Mouse (Mus musculus) CH12F3 (cell line): ENCODE measurements around the gene P4htm.

Experiments used
- in situ Hi-C: fragments of 300-500 bp; cut with MboI; formaldehyde crosslinking; loops from 2 replicates; pipeline ENCODE4 v1.14.3; 2020; ENCODE audit warnings: low sequenced_read_pairs

P4htm gene

GRCm38 (mm10) chr9:108578545-108579343, 18.7 kb downstream of the P4htm start, which contains the start of gene Wdr6:
Wdr6 (minus strand) TSS chr9:108578739.
- in situ Hi-C loops: no loop called here

- in situ Hi-C loops: no loop called here
Measured at GRCm38 (mm10) chr9:108577934-108578544, 19.4 kb downstream of the P4htm start.

GRCm38 (mm10) chr9:108577025-108577424, 20.4 kb downstream of the P4htm start:
- in situ Hi-C loops: no loop called here

- in situ Hi-C loops: no loop called here
Measured at GRCm38 (mm10) chr9:108575321-108576297, 21.9 kb downstream of the P4htm start.

- in situ Hi-C loops: no loop called here
Measured at GRCm38 (mm10) chr9:108574921-108575320, 22.5 kb downstream of the P4htm start.

GRCm38 (mm10) chr9:108573774-108574690, 23.4 kb downstream of the P4htm start:
- in situ Hi-C loops: no loop called here

- in situ Hi-C loops: no loop called here
Measured at GRCm38 (mm10) chr9:108572321-108572720, 25.1 kb downstream of the P4htm start.

- in situ Hi-C loops: no loop called here
Measured at GRCm38 (mm10) chr9:108571401-108571973, 26.0 kb downstream of the P4htm start.

GRCm38 (mm10) chr9:108570207-108570896, 27.1 kb downstream of the P4htm start:
- in situ Hi-C loops: no loop called here

- in situ Hi-C loops: no loop called here
Measured at GRCm38 (mm10) chr9:108569381-108570206, 27.9 kb downstream of the P4htm start, which contains the start of gene Dalrd3. Dalrd3 (plus strand) TSS chr9:108569886.

GRCm38 (mm10) chr9:108568511-108568921, 29.0 kb downstream of the P4htm start:
- in situ Hi-C loops: no loop called here

GRCm38 (mm10) chr9:108567931-108568419, 29.5 kb downstream of the P4htm start:
- in situ Hi-C loops: no loop called here

- in situ Hi-C loops: no loop called here
Measured at GRCm38 (mm10) chr9:108566815-108567776, 30.4 kb downstream of the P4htm start, which contains the start of gene Ndufaf3. Ndufaf3 (minus strand) TSS chr9:108567434.

- in situ Hi-C loops: no loop called here
Measured at GRCm38 (mm10) chr9:108565881-108566814, 31.3 kb downstream of the P4htm start.

GRCm38 (mm10) chr9:108564131-108564530, 33.3 kb downstream of the P4htm start:
- in situ Hi-C loops: no loop called here

GRCm38 (mm10) chr9:108563671-108564070, 33.8 kb downstream of the P4htm start:
- in situ Hi-C loops: no loop called here
